Mouse (Mus musculus): ENCODE results near the gene Kcnab1. TPM values are rescaled to one million over a fixed set of nuclear protein-coding genes. Genes with fewer than 3 reads are reported as not detected.

The Kcnab1 gene
- total and polyA plus RNA-seq, 3 experiments, result 0.38 to 0.81 (median 0.76) TPM

DNA sequence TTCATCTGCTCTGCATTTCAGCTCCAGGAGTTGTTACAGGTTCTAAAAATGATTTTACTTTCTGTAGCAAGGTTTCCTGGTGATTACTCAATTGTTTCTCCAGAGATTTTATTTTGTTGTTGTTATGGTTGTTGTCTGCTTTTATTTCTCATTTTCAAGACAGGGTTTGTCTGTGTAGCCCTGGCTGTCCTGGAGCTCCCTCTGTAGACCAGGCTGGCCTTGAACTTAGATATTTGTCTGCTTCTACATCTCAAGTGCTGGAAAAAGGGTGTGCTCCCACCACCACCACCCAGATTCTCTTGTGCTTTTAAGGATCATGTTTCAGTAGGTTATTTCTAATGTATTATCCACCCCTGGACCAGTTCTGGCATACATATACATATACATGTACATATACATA, 207.6 kb downstream of the Kcnab1 start:
- H3K9ac ChIP-seq (ENCODE audit: insufficient read depth, low read depth), result no peak overlapping the region
- in situ Hi-C loops (cut with MboI; ENCODE audit: low pct_ligation_motif_present, low pct_unique_long_range_greater_than_20kb, low sequenced_read_pairs) (no loop called here), dilution Hi-C loops (cut with MboI; ENCODE audit: extremely low pct_ligation_motif_present, extremely low pct_unique_long_range_greater_than_20kb, low sequenced_read_pairs) (no loop called here)
- no peaks in the 10 kb centered on the region for H3K27me3 ChIP-seq (replicated peaks)
- peaks cover 2 to 32% of the 10 kb centered on the region in 2 experiments; a peak in 2 of 4 replicates for H3K4me1 ChIP-seq (ENCODE audit: control insufficient read depth in 1 of 2, insufficient read depth in 2 of 2)
- H3K36me3 ChIP-seq (replicated peaks in 1 of 2; ENCODE audit: control insufficient read depth in 1 of 2, insufficient read depth in 1 of 2, low read length in 1 of 2), result no peaks in the 10 kb centered on the region
- TF ChIP-seq ZC3H11A (IDR thresholded peaks at IDR 0.05; ENCODE audit: low read depth, low read length), result no peak
- peak in 1 of 2 experiments; percentile 22; a peak in 1 of 4 replicates for TF ChIP-seq CTCF (conservative IDR thresholded peaks at IDR 0.05 in 1 of 2, IDR thresholded peaks at IDR 0.05 in 1 of 2; ENCODE audit: low read depth in 2 of 2, low read length in 2 of 2)
- TF ChIP-seq RAD21 (IDR thresholded peaks at IDR 0.05; ENCODE audit: low read depth, low read length), result peak; percentile 6
- no peak for TF ChIP-seq EP300 (IDR thresholded peaks at IDR 0.05; ENCODE audit: low read length)
- TF ChIP-seq SIN3A (IDR thresholded peaks at IDR 0.05; ENCODE audit: low read length), result no peak
- no peaks in the 10 kb centered on the region for H3K79me2 ChIP-seq (replicated peaks; ENCODE audit: control insufficient read depth, extremely low read depth, insufficient read depth, poor library complexity, severe bottlenecking)
- H3K27ac ChIP-seq (ENCODE audit: insufficient read depth, low read depth), result no peak overlapping the region
- no peak overlapping the region for H3K4me2 ChIP-seq (ENCODE audit: insufficient read depth, low read depth, poor library complexity, severe bottlenecking)
- H3K4me3 ChIP-seq (replicated peaks in 1 of 3; ENCODE audit: low read depth in 2 of 3, low read length in 2 of 3, poor library complexity in 1 of 3), result no peak overlapping the region
- DNase-seq (ENCODE audit: extremely low read depth), result no peak
- no peaks in the 10 kb centered on the region for H3K9me3 ChIP-seq (replicated peaks; ENCODE audit: low read length)

DNA sequence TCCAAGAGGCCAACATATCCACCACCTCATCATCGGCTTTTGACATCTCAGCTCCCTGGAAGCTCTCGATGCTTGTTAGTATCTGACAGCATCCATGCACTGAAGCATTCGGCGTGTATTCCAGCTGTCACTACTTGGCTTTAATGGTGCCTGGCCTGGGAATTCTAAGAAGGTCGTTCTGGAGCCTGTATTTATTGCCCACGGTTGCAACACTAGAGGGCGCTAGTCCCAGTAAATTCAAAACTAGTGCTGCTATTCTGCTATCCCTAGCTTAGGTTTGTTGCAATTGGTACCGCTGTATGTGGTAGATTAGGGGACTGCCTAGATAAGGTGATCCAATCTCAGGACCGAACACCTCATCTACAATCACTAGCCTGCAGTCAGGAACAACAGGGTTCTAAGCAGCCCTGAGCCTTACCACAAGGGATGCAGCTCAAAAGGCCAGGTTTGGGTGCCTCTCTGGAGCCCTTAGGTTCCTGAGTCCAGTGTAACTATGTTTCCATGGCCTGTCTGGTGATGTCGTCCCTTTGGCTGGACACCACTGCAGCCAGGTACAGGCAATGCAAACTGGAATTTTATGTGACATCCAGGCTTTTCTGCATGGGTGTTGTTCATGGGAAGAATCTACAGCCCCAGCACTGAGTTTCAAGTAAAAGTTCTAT, 208.8 kb downstream of the Kcnab1 start:
- no peak overlapping the region for H3K27ac ChIP-seq (ENCODE audit: insufficient read depth, low read depth)
- peaks cover 2 to 32% of the 10 kb centered on the region in 2 experiments; a peak in 2 of 4 replicates for H3K4me1 ChIP-seq (ENCODE audit: control insufficient read depth in 1 of 2, insufficient read depth in 2 of 2)
- no peak overlapping the region; the same call in 1 of the 2 replicates for H3K4me2 ChIP-seq (ENCODE audit: insufficient read depth, low read depth, poor library complexity, severe bottlenecking)
- TF ChIP-seq RAD21 (IDR thresholded peaks at IDR 0.05; ENCODE audit: low read depth, low read length), result peak; percentile 54
- TF ChIP-seq ZMIZ1 (IDR thresholded peaks at IDR 0.05; ENCODE audit: low read depth, low read length), result no peak
- TF ChIP-seq SMC3 (IDR thresholded peaks at IDR 0.05; ENCODE audit: low read depth, low read length), result peak; percentile 72
- peak; percentile 78 to 83 for TF ChIP-seq CTCF (conservative IDR thresholded peaks at IDR 0.05 in 1 of 2, IDR thresholded peaks at IDR 0.05 in 1 of 2; ENCODE audit: low read depth in 2 of 2, low read length in 2 of 2)
- no peak for TF ChIP-seq ELF1 (IDR thresholded peaks at IDR 0.05; ENCODE audit: low read depth, low read length)
- H3K4me3 ChIP-seq (replicated peaks in 1 of 3; ENCODE audit: low read depth in 2 of 3, low read length in 2 of 3, poor library complexity in 1 of 3), result no peak overlapping the region
- peak; percentile 72 for DNase-seq (ENCODE audit: extremely low read depth)
- dilution Hi-C loops (cut with MboI; ENCODE audit: extremely low pct_ligation_motif_present, extremely low pct_unique_long_range_greater_than_20kb, low sequenced_read_pairs), result no loop called here
- H3K9ac ChIP-seq (ENCODE audit: insufficient read depth, low read depth), result no peak overlapping the region
- no peaks in the 10 kb centered on the region for H3K36me3 ChIP-seq (replicated peaks in 1 of 2; ENCODE audit: control insufficient read depth in 1 of 2, insufficient read depth in 1 of 2, low read length in 1 of 2)
- H3K9me3 ChIP-seq (replicated peaks; ENCODE audit: low read length), result no peaks in the 10 kb centered on the region
- H3K79me2 ChIP-seq (replicated peaks; ENCODE audit: control insufficient read depth, extremely low read depth, insufficient read depth, poor library complexity, severe bottlenecking), result no peaks in the 10 kb centered on the region
- no peaks in the 10 kb centered on the region for H3K27me3 ChIP-seq (replicated peaks)
- in situ Hi-C loops (cut with MboI; ENCODE audit: low pct_ligation_motif_present, low pct_unique_long_range_greater_than_20kb, low sequenced_read_pairs), result no loop called here

DNA sequence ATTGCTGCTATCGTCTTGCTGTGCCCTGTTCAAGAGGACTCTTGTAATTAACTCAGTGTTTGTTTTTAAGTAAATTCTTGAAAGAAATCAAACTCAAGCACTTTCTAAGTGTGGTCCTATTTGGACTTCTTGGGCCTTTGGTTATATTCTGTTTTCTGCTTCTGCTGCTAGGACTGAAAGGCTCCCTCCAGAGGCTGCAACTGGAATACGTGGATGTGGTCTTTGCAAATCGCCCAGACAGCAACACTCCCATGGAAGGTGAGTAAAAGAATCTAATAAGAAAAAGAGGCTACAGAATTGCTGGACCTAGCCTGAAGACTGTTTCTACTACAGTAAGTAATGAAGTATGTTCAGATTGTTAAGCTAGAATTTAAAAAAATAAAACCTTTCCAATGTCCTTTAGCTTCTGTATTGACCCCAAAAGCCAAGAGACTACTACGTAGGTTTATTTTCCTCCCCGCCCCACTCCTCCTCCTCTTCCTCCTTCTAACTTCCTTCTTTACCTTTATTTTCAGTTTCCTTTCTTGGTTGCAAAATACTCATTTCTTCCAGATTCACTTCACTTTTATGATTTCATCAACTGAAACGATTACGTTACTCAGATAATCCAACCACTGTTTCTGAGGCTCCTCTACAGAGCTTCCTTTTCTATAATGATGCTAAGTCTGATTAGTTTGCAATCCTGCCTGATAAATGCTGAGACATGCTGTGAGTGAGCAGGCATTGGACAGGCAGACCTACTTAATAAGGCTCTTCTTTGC, 210.2 kb downstream of the Kcnab1 start:
- Histone ChIP-seq H3K79me2 (replicated peaks; ENCODE audit: control insufficient read depth, extremely low read depth, insufficient read depth, poor library complexity, severe bottlenecking) (no peaks in the 10 kb centered on the region), H3K27me3 (replicated peaks) (no peaks in the 10 kb centered on the region), H3K4me3 (replicated peaks in 1 of 3; ENCODE audit: low read depth in 2 of 3, low read length in 2 of 3, poor library complexity in 1 of 3) (no peak overlapping the region), H3K9me3 (replicated peaks; ENCODE audit: low read length) (no peaks in the 10 kb centered on the region), H3K4me2 (ENCODE audit: insufficient read depth, low read depth, poor library complexity, severe bottlenecking) (peak overlapping the region; percentile 75), H3K9ac (ENCODE audit: insufficient read depth, low read depth) (peak overlapping the region; percentile 24; the same call in 1 of the 2 replicates), H3K36me3 (replicated peaks in 1 of 2; ENCODE audit: control insufficient read depth in 1 of 2, insufficient read depth in 1 of 2, low read length in 1 of 2) (no peaks in the 10 kb centered on the region), H3K4me1 (ENCODE audit: control insufficient read depth in 1 of 2, insufficient read depth in 2 of 2) (peaks cover 2 to 32% of the 10 kb centered on the region in 2 experiments; a peak in 2 of 4 replicates), H3K27ac (ENCODE audit: insufficient read depth, low read depth) (peak overlapping the region; percentile 32; the same call in 1 of the 2 replicates)
- peak; percentile 78 for DNase-seq (ENCODE audit: extremely low read depth)
- dilution Hi-C loops (cut with MboI; ENCODE audit: extremely low pct_ligation_motif_present, extremely low pct_unique_long_range_greater_than_20kb, low sequenced_read_pairs), result no loop called here
- in situ Hi-C loops (cut with MboI; ENCODE audit: low pct_ligation_motif_present, low pct_unique_long_range_greater_than_20kb, low sequenced_read_pairs), result no loop called here
- 0 out of 2 replicates have a peak, but pooled peaks have one; percentile 8 for TF ChIP-seq NELFE (IDR thresholded peaks at IDR 0.05; ENCODE audit: low read depth, low read length)
- peak; percentile 38 for TF ChIP-seq RAD21 (IDR thresholded peaks at IDR 0.05; ENCODE audit: low read depth, low read length)
- TF ChIP-seq MXI1 (IDR thresholded peaks at IDR 0.05; ENCODE audit: low read depth, low read length), result no peak
- TF ChIP-seq EP300 (IDR thresholded peaks at IDR 0.05; ENCODE audit: low read length), result peak; percentile 93
- TF ChIP-seq JUN (IDR thresholded peaks at IDR 0.05; ENCODE audit: insufficient read depth, low read depth, low read length), result peak; percentile 90
- TF ChIP-seq ELF1 (IDR thresholded peaks at IDR 0.05; ENCODE audit: low read depth, low read length), result peak; percentile 50; the same call in 1 of the 2 replicates
- no peak for TF ChIP-seq ZMIZ1 (IDR thresholded peaks at IDR 0.05; ENCODE audit: low read depth, low read length)
- TF ChIP-seq MEF2A (IDR thresholded peaks at IDR 0.05; ENCODE audit: borderline replicate concordance, low read depth, low read length), result peak; percentile 86
- 0 out of 2 replicates have a peak, but pooled peaks have one; percentile 45 for TF ChIP-seq SIN3A (IDR thresholded peaks at IDR 0.05; ENCODE audit: low read length)
- TF ChIP-seq ETS1 (conservative IDR thresholded peaks at IDR 0.05; ENCODE audit: low read depth, low read length), result peak; percentile 83
- no peak for TF ChIP-seq MAFK (IDR thresholded peaks at IDR 0.05; ENCODE audit: insufficient replicate concordance, low read length)
- peak; percentile 27; the same call in 1 of the 2 replicates for TF ChIP-seq BHLHE40 (IDR thresholded peaks at IDR 0.05; ENCODE audit: low read depth, low read length)
- no peak for TF ChIP-seq HCFC1 (IDR thresholded peaks at IDR 0.05; ENCODE audit: low read depth, low read length)
- no peak for TF ChIP-seq MAZ (IDR thresholded peaks at IDR 0.05; ENCODE audit: low read depth, low read length)
- no peak for TF ChIP-seq CHD1 (IDR thresholded peaks at IDR 0.05; ENCODE audit: low read depth, low read length)
- TF ChIP-seq KAT2A (IDR thresholded peaks at IDR 0.05; ENCODE audit: insufficient replicate concordance, low read length), result no peak
- TF ChIP-seq CTCF (conservative IDR thresholded peaks at IDR 0.05 in 1 of 2, IDR thresholded peaks at IDR 0.05 in 1 of 2; ENCODE audit: low read depth in 2 of 2, low read length in 2 of 2), result peak in 1 of 2 experiments; percentile 70; a peak in 2 of 4 replicates
- peak; percentile 54 for TF ChIP-seq SMC3 (IDR thresholded peaks at IDR 0.05; ENCODE audit: low read depth, low read length)
